ENCODE assay signal across 21 mouse cellular contexts in genomic region chr7:98994137-98994536, GRCm38 (mm10).
DNase-seq lines count a peak whose midpoint lies in the region; ATAC-seq and TF ChIP-seq lines count a peak whose summit lies in the region.
"Had no signal": no experiment of that assay in that cellular context is flagged by ENCODE, and none has a peak within 500 bp of the region (broad histone marks: within the 10 kb centered on the region; RNA-seq: fewer than 3 reads in every experiment).

No protein-coding gene starts in this region.

- intact Hi-C loops in heart, postnatal 25 days (cut with DNase I), result no loop called here

- TF ChIP-seq POLR2A in thymus, adult 2 months (IDR thresholded peaks at IDR 0.05; ENCODE audit: control insufficient read depth, extremely low read depth, insufficient read depth, low read length, poor library complexity), result no peak

- H3K27ac ChIP-seq in heart, embryonic 11.5 days (ENCODE audit: low read depth, low read length), result 0 out of 2 replicates have a peak overlapping the region, but pooled peaks have one; percentile 7
- H3K27ac ChIP-seq in lung, embryonic 15.5 days, result peak overlapping the region; percentile 20; the same call in 1 of the 2 replicates
- H3K27ac ChIP-seq in thymus, adult 2 months (ENCODE audit: control insufficient read depth, insufficient read depth, low read length), result peak overlapping the region; percentile 31; the same call in 1 of the 2 replicates
- H3K27ac ChIP-seq: forebrain, embryonic 12.5 days; heart, adult 2 months; hindbrain, embryonic 12.5 days had no signal

- H3K9me3 ChIP-seq in heart, embryonic 11.5 days (replicated peaks; ENCODE audit: control insufficient read depth, low read length), result no peaks in the 10 kb centered on the region
- no peaks in the 10 kb centered on the region for H3K9me3 ChIP-seq in lung, embryonic 15.5 days
- H3K9me3 ChIP-seq: embryonic facial prominence, embryonic 13.5 days; forebrain, embryonic 12.5 days; hindbrain, embryonic 12.5 days had no signal

- no peak overlapping the region for H3K4me2 ChIP-seq in heart, embryonic 11.5 days
- no peak overlapping the region for H3K4me2 ChIP-seq in lung, embryonic 15.5 days
- H3K4me2 ChIP-seq: embryonic facial prominence, embryonic 13.5 days; forebrain, embryonic 12.5 days; hindbrain, embryonic 12.5 days had no signal

- H3K9ac ChIP-seq in heart, embryonic 11.5 days (ENCODE audit: low read depth, low read length), result no peak overlapping the region
- no peak overlapping the region for H3K9ac ChIP-seq in lung, embryonic 15.5 days
- H3K9ac ChIP-seq: embryonic facial prominence, embryonic 13.5 days; forebrain, embryonic 12.5 days; hindbrain, embryonic 12.5 days had no signal

- no peaks in the 10 kb centered on the region for H3K27me3 ChIP-seq in heart, embryonic 11.5 days (ENCODE audit: control insufficient read depth, insufficient read depth, low read length)
- H3K27me3 ChIP-seq in lung, embryonic 15.5 days, result no peaks in the 10 kb centered on the region
- no peaks in the 10 kb centered on the region for H3K27me3 ChIP-seq in thymus, adult 2 months (ENCODE audit: control insufficient read depth, insufficient read depth, low read length)
- H3K27me3 ChIP-seq: embryonic facial prominence, embryonic 13.5 days; forebrain, embryonic 12.5 days; hindbrain, embryonic 12.5 days; Patski had no signal

- ATAC-seq in heart, embryonic 11.5 days (replicated peaks; ENCODE audit: insufficient number of reproducible peaks, low FRiP score, low TSS enrichment), result no peak
- ATAC-seq in lung, embryonic 15.5 days (ENCODE audit: borderline replicate concordance, extremely low read depth, low FRiP score, low TSS enrichment), result no peak
- ATAC-seq: forebrain, embryonic 16.5 days; hindbrain, embryonic 16.5 days; Patski had no signal

- 69% methylated on average over 6 of the region's 6 CpGs for WGBS in heart, embryonic 11.5 days (ENCODE audit: insufficient replicate concordance)
- 59% methylated on average over 6 of the region's 6 CpGs for WGBS in lung, embryonic 15.5 days
- WGBS in thymus, adult 2 months, result 39% methylated on average over 6 of the region's 6 CpGs

- H3K4me1 ChIP-seq in heart, embryonic 11.5 days (ENCODE audit: control insufficient read depth, insufficient read depth, low read length), result 0 out of 2 replicates have a peak, but pooled peaks cover 2% of the 10 kb centered on the region
- H3K4me1 ChIP-seq in lung, embryonic 15.5 days, result peaks cover 38% of the 10 kb centered on the region
- H3K4me1 ChIP-seq in thymus, adult 2 months (replicated peaks; ENCODE audit: control insufficient read depth, insufficient read depth, low read length), result peaks cover 23% of the 10 kb centered on the region
- H3K4me1 ChIP-seq: forebrain, embryonic 12.5 days; hindbrain, embryonic 12.5 days had no signal

- H3K36me3 ChIP-seq in heart, embryonic 11.5 days (ENCODE audit: control insufficient read depth, insufficient read depth, low read length), result no peaks in the 10 kb centered on the region
- no peaks in the 10 kb centered on the region for H3K36me3 ChIP-seq in lung, embryonic 15.5 days
- peaks cover 3% of the 10 kb centered on the region; the same call in 1 of the 2 replicates for H3K36me3 ChIP-seq in thymus, adult 2 months (ENCODE audit: control insufficient read depth, insufficient read depth, low read length)
- H3K36me3 ChIP-seq: forebrain, embryonic 12.5 days; hindbrain, embryonic 12.5 days had no signal

- no peak for DNase-seq in heart, postnatal 25 days (ENCODE audit: low spot score)
- no peak for DNase-seq in lung, postnatal 14 days
- DNase-seq in thymus, adult 2 months, result no peak
- DNase-seq in thymus, postnatal 36 days, result no peak
- no peak for DNase-seq in spleen, adult 18-20 months
- DNase-seq: adrenal gland, adult 2 months; adrenal gland, postnatal 25 days; cerebellum, adult 18-20 months; cerebellum, adult 9-11 months; cerebellum, postnatal 36 days; gastrocnemius, postnatal 10 days; heart, adult 2 months; heart, postnatal 4 days had no signal

- no peak for TF ChIP-seq CTCF in thymus, adult 2 months (IDR thresholded peaks at IDR 0.05; ENCODE audit: borderline replicate concordance, control insufficient read depth, extremely low read depth, insufficient read depth, low read length, poor library complexity)

- H3K4me3 ChIP-seq in heart, embryonic 11.5 days (ENCODE audit: low read depth, low read length), result no peak overlapping the region
- H3K4me3 ChIP-seq in lung, embryonic 15.5 days, result no peak overlapping the region
- no peak overlapping the region for H3K4me3 ChIP-seq in thymus, adult 2 months (ENCODE audit: control insufficient read depth, insufficient read depth, low read length)
- H3K4me3 ChIP-seq: embryonic facial prominence, embryonic 13.5 days; forebrain, embryonic 12.5 days; heart, adult 2 months; hindbrain, embryonic 12.5 days had no signal
